Comparison of ENCODE assay signal across 15 mouse cellular contexts in the genomic region with DNA sequence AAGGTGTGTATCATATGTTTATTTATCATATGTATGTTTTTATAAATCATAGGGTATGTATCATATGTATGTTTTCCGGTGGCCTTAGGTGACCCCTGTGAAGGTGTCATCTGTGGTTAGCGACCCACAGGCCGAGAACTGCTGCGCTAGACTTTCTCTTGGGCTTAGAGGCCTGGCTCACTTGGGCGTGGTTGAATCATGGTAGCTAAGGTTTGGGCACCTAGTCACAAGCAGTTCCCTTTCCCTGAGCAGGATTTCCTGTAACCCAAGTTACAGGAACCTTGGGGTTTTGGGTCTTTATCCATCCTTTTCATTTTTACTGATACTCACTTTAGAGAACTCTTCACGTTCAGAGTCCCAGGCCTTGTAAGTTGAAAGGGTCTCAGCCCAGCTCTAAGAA. TPM values are rescaled to one million over a fixed set of nuclear protein-coding genes. Genes with fewer than 3 reads are reported as not detected.
DNase-seq lines count a peak whose midpoint lies in the region; ATAC-seq lines count a peak whose summit lies in the region.
"Had no signal": no experiment of that assay in that cellular context is flagged by ENCODE, and none has a peak within 500 bp of the region (broad histone marks: within the 10 kb centered on the region; RNA-seq: fewer than 3 reads in every experiment).

No protein-coding gene starts in this region.

- ATAC-seq in forebrain, embryonic 11.5 days (replicated peaks; ENCODE audit: low FRiP score), result no peak
- ATAC-seq in forebrain, embryonic 15.5 days (replicated peaks), result no peak
- ATAC-seq in neural tube, embryonic 14.5 days (ENCODE audit: low read depth), result 0 out of 2 replicates have a peak, but pooled peaks have one; percentile 36
- ATAC-seq in hindbrain, embryonic 12.5 days (ENCODE audit: low FRiP score), result no peak

- WGBS in forebrain, embryonic 11.5 days, result 80% methylated on average over 6 of the region's 6 CpGs
- 83% methylated on average over 6 of the region's 6 CpGs for WGBS in forebrain, embryonic 15.5 days
- WGBS in neural tube, embryonic 14.5 days, result 82% methylated on average over 6 of the region's 6 CpGs
- 79% methylated on average over 6 of the region's 6 CpGs for WGBS in hindbrain, embryonic 12.5 days

- H3K4me1 ChIP-seq in forebrain, embryonic 11.5 days (replicated peaks; ENCODE audit: control insufficient read depth, insufficient read depth, low read length), result no peaks in the 10 kb centered on the region
- no peaks in the 10 kb centered on the region for H3K4me1 ChIP-seq in forebrain, embryonic 15.5 days
- no peaks in the 10 kb centered on the region for H3K4me1 ChIP-seq in neural tube, embryonic 14.5 days (ENCODE audit: control insufficient read depth, insufficient read depth, low read length)
- no peaks in the 10 kb centered on the region for H3K4me1 ChIP-seq in hindbrain, embryonic 12.5 days
- H3K4me1 ChIP-seq: midbrain, embryonic 10.5 days; neural tube, embryonic 15.5 days had no signal

- H3K4me3 ChIP-seq in forebrain, embryonic 11.5 days (ENCODE audit: low read depth, low read length), result no peak overlapping the region
- H3K4me3 ChIP-seq in forebrain, embryonic 15.5 days, result no peak overlapping the region
- H3K4me3 ChIP-seq in neural tube, embryonic 14.5 days (ENCODE audit: low read depth, low read length), result no peak overlapping the region
- no peak overlapping the region for H3K4me3 ChIP-seq in hindbrain, embryonic 12.5 days
- H3K4me3 ChIP-seq: embryonic facial prominence, embryonic 12.5 days; midbrain, embryonic 10.5 days; neural tube, embryonic 15.5 days had no signal

- H3K4me2 ChIP-seq in forebrain, embryonic 11.5 days (ENCODE audit: low read depth, low read length, severe bottlenecking), result no peak overlapping the region
- no peak overlapping the region for H3K4me2 ChIP-seq in forebrain, embryonic 15.5 days (replicated peaks)
- H3K4me2 ChIP-seq in neural tube, embryonic 14.5 days (ENCODE audit: low read depth, low read length), result no peak overlapping the region
- H3K4me2 ChIP-seq in hindbrain, embryonic 12.5 days (replicated peaks), result no peak overlapping the region
- H3K4me2 ChIP-seq: embryonic facial prominence, embryonic 12.5 days; neural tube, embryonic 15.5 days had no signal

- no peak overlapping the region for H3K9ac ChIP-seq in forebrain, embryonic 11.5 days (ENCODE audit: low read length)
- no peak overlapping the region for H3K9ac ChIP-seq in forebrain, embryonic 15.5 days (replicated peaks)
- no peak overlapping the region for H3K9ac ChIP-seq in neural tube, embryonic 14.5 days (replicated peaks; ENCODE audit: low read depth, low read length)
- H3K9ac ChIP-seq in hindbrain, embryonic 12.5 days, result no peak overlapping the region
- H3K9ac ChIP-seq: embryonic facial prominence, embryonic 12.5 days; neural tube, embryonic 15.5 days had no signal

- H3K36me3 ChIP-seq in forebrain, embryonic 11.5 days (ENCODE audit: control insufficient read depth, insufficient read depth, low read length), result no peaks in the 10 kb centered on the region
- no peaks in the 10 kb centered on the region for H3K36me3 ChIP-seq in forebrain, embryonic 15.5 days
- H3K36me3 ChIP-seq in neural tube, embryonic 14.5 days (ENCODE audit: control insufficient read depth, insufficient read depth, low read length), result no peaks in the 10 kb centered on the region
- no peaks in the 10 kb centered on the region for H3K36me3 ChIP-seq in splenic B cell, adult 2 months (ENCODE audit: control insufficient read depth, insufficient read depth, low read length, poor library complexity, severe bottlenecking)
- no peaks in the 10 kb centered on the region for H3K36me3 ChIP-seq in hindbrain, embryonic 12.5 days
- H3K36me3 ChIP-seq: embryonic facial prominence, embryonic 12.5 days; midbrain, embryonic 10.5 days; neural tube, embryonic 15.5 days had no signal

- no peak overlapping the region for H3K27ac ChIP-seq in forebrain, embryonic 11.5 days (ENCODE audit: low read depth, low read length)
- no peak overlapping the region for H3K27ac ChIP-seq in forebrain, embryonic 15.5 days (replicated peaks)
- no peak overlapping the region for H3K27ac ChIP-seq in neural tube, embryonic 14.5 days (ENCODE audit: low read depth, low read length)
- H3K27ac ChIP-seq in hindbrain, embryonic 12.5 days, result no peak overlapping the region
- H3K27ac ChIP-seq: embryonic facial prominence, embryonic 12.5 days; hindbrain, postnatal 0 days; midbrain, embryonic 10.5 days; neural tube, embryonic 15.5 days had no signal

- no peaks in the 10 kb centered on the region for H3K9me3 ChIP-seq in forebrain, embryonic 11.5 days (ENCODE audit: control insufficient read depth, low read length)
- no peaks in the 10 kb centered on the region for H3K9me3 ChIP-seq in forebrain, embryonic 15.5 days
- no peaks in the 10 kb centered on the region for H3K9me3 ChIP-seq in neural tube, embryonic 14.5 days (ENCODE audit: control insufficient read depth, low read length)
- H3K9me3 ChIP-seq in hindbrain, embryonic 12.5 days (replicated peaks), result no peaks in the 10 kb centered on the region
- H3K9me3 ChIP-seq: embryonic facial prominence, embryonic 12.5 days; midbrain, embryonic 10.5 days; neural tube, embryonic 15.5 days had no signal

- no peaks in the 10 kb centered on the region for H3K27me3 ChIP-seq in forebrain, embryonic 11.5 days (ENCODE audit: control insufficient read depth, insufficient read depth, low read length)
- no peaks in the 10 kb centered on the region for H3K27me3 ChIP-seq in forebrain, embryonic 15.5 days
- H3K27me3 ChIP-seq in neural tube, embryonic 14.5 days (ENCODE audit: control insufficient read depth, insufficient read depth, low read length), result no peaks in the 10 kb centered on the region
- no peaks in the 10 kb centered on the region for H3K27me3 ChIP-seq in splenic B cell, adult 2 months (ENCODE audit: control insufficient read depth, insufficient read depth, low read length, poor library complexity, severe bottlenecking)
- no peaks in the 10 kb centered on the region for H3K27me3 ChIP-seq in hindbrain, embryonic 12.5 days
- H3K27me3 ChIP-seq: embryonic facial prominence, embryonic 12.5 days; neural tube, embryonic 15.5 days had no signal

- DNase-seq in forebrain, embryonic 11.5 days (ENCODE audit: low spot score), result peak; percentile 25
- DNase-seq in neural tube, embryonic 10.5 days (ENCODE audit: extremely low spot score, low spot score), result no peak
- peak; percentile 66 for DNase-seq in induced T-regulatory cell, adult 2 months (ENCODE audit: low read depth)
- DNase-seq in splenic B cell, adult 2 months (ENCODE audit: low read depth, low spot score), result peak; percentile 52
- no peak for DNase-seq in ovary, postnatal 10 days (ENCODE audit: low spot score)

RNA-seq across cellular contexts. Expression of a gene that starts 29.6 kb away (rescaled TPM):
- polyA plus RNA-seq in forebrain, embryonic 11.5 days (2014; fragmentation: Nextera tagmentation; extraction: Ambion mirVana), result 0.21 TPM in 1 of 2 replicates, not detected in the other
- 0.24 TPM in 1 of 2 replicates, not detected in the other for polyA plus RNA-seq in forebrain, embryonic 15.5 days (2015; fragmentation: Nextera tagmentation; extraction: Ambion mirVana)
- 0.23 TPM in 1 of 2 replicates, not detected in the other for polyA plus RNA-seq in neural tube, embryonic 14.5 days (2014; fragmentation: Nextera tagmentation; extraction: Ambion mirVana)
- polyA plus RNA-seq in hindbrain, embryonic 12.5 days (2016; fragmentation: Nextera tagmentation; extraction: Ambion mirVana), result not detected in 2 replicates
- polyA plus RNA-seq: adrenal gland, adult 2 months; embryonic facial prominence, embryonic 12.5 days; hindbrain, postnatal 0 days; midbrain, embryonic 10.5 days; neural tube, embryonic 15.5 days had no signal

RNA-seq across cellular contexts. Expression of a gene that starts 29.6 kb away (rescaled TPM):
- 0.23 TPM in 1 of 2 replicates, not detected in the other for polyA plus RNA-seq in forebrain, embryonic 11.5 days (2014; fragmentation: Nextera tagmentation; extraction: Ambion mirVana)
- polyA plus RNA-seq in forebrain, embryonic 15.5 days (2015; fragmentation: Nextera tagmentation; extraction: Ambion mirVana), result 0.23 and 0.46 TPM in 2 replicates
- polyA plus RNA-seq in neural tube, embryonic 14.5 days (2014; fragmentation: Nextera tagmentation; extraction: Ambion mirVana), result 0.15 and 0.44 TPM in 2 replicates
- polyA plus RNA-seq in hindbrain, embryonic 12.5 days (2016; fragmentation: Nextera tagmentation; extraction: Ambion mirVana), result not detected in 2 replicates
- polyA plus RNA-seq: heart, embryonic 14.5 days; midbrain, embryonic 10.5 days had no signal

RNA-seq across cellular contexts. Expression of a gene that starts 32.2 kb away (rescaled TPM):
- 0.52 and 0.64 TPM in 2 replicates for polyA plus RNA-seq in forebrain, embryonic 11.5 days (2014; fragmentation: Nextera tagmentation; extraction: Ambion mirVana)
- polyA plus RNA-seq in forebrain, embryonic 15.5 days (2015; fragmentation: Nextera tagmentation; extraction: Ambion mirVana), result 0.20 and 0.23 TPM in 2 replicates
- 0.37 and 0.46 TPM in 2 replicates for polyA plus RNA-seq in neural tube, embryonic 14.5 days (2014; fragmentation: Nextera tagmentation; extraction: Ambion mirVana)
- polyA plus RNA-seq in hindbrain, embryonic 12.5 days (2016; fragmentation: Nextera tagmentation; extraction: Ambion mirVana), result 0.21 and 0.59 TPM in 2 replicates
- polyA plus RNA-seq: testis, adult 2 months had no signal

RNA-seq across cellular contexts. Expression of a gene that starts 58.9 kb away (rescaled TPM):
- polyA plus RNA-seq in forebrain, embryonic 11.5 days (2014; fragmentation: Nextera tagmentation; extraction: Ambion mirVana), result 148 and 173 TPM in 2 replicates
- polyA plus RNA-seq in forebrain, embryonic 15.5 days (2015; fragmentation: Nextera tagmentation; extraction: Ambion mirVana), result 101 and 109 TPM in 2 replicates
- polyA plus RNA-seq in neural tube, embryonic 14.5 days (2014; fragmentation: Nextera tagmentation; extraction: Ambion mirVana), result 89.6 and 91.4 TPM in 2 replicates
- polyA plus RNA-seq in hindbrain, embryonic 12.5 days (2016; fragmentation: Nextera tagmentation; extraction: Ambion mirVana), result 87.2 and 101 TPM in 2 replicates

RNA-seq across cellular contexts. Expression of a gene that starts 59.6 kb away (rescaled TPM):
- 457 and 514 TPM in 2 replicates for polyA plus RNA-seq in forebrain, embryonic 11.5 days (2014; fragmentation: Nextera tagmentation; extraction: Ambion mirVana)
- 477 and 490 TPM in 2 replicates for polyA plus RNA-seq in forebrain, embryonic 15.5 days (2015; fragmentation: Nextera tagmentation; extraction: Ambion mirVana)
- polyA plus RNA-seq in neural tube, embryonic 14.5 days (2014; fragmentation: Nextera tagmentation; extraction: Ambion mirVana), result 594 and 601 TPM in 2 replicates
- 442 and 470 TPM in 2 replicates for polyA plus RNA-seq in hindbrain, embryonic 12.5 days (2016; fragmentation: Nextera tagmentation; extraction: Ambion mirVana)

Comparison
In these comparisons a context has a peak if more than half of its experiments do, and no peak if none do; other contexts are left out.
1. DNase-seq: peak in forebrain, embryonic 11.5 days (single experiment), induced T-regulatory cell, adult 2 months (single experiment) and splenic B cell, adult 2 months (single experiment); none in neural tube, embryonic 10.5 days (single experiment) and ovary, postnatal 10 days (single experiment).